Mouse (Mus musculus) ES-Bruce4 (cell line): Measurements from ENCODE around the gene Akr1b7.

Experiments used
- CTCF ChIP-seq: IDR thresholded peaks from one replicate; pipeline ENCODE4 v1.8.1; 2011; ENCODE audit warnings: low read depth, low read length
- EP300 ChIP-seq: IDR thresholded peaks from 2 replicates; pipeline ENCODE4 v1.6.1; 2011; ENCODE audit warnings: low read depth, low read length; ENCODE audit not compliant: insufficient read depth
- POLR2A ChIP-seq: IDR thresholded peaks from one replicate; pipeline ENCODE4 v1.8.1; 2011; ENCODE audit warnings: low read length; ENCODE audit not compliant: insufficient read depth

DNA sequence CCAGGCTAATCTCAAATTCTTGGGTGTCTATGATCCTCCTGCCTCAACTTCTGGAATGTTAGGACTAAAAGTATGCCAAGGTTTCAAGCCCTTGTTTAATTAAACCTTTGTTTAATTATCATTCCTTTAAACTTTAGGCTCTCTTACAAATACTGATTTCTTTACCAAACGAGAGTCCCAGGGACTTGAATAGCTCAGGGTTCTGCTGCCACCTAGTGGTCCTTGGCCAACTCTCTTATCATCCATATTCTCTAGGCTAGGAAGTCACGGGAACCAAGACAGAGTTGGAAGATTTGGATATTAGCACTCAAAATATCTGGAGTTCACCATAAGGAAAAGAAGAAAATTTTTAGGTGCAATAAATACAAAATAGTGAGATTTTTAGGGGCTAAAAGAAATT, 35.8 kb downstream of the Akr1b7 start:
- peak; percentile 19 for TF ChIP-seq CTCF
- no peak for TF ChIP-seq POLR2A
- TF ChIP-seq EP300 = no peak
